Mouse (Mus musculus) kidney, adult 2 months (tissue): ENCODE results near the gene Itgb3.

Experiments used
- CTCF ChIP-seq: fragments of 200-500 bp; conservative IDR thresholded peaks from 2 replicates; pipeline ENCODE4 v1.5.1; 2011; ENCODE audit warnings: low read depth, mild to moderate bottlenecking, control low read depth, low read length, moderate library complexity, mixed read lengths; ENCODE audit not compliant: insufficient read depth, insufficient read length
- POLR2A ChIP-seq: fragments of 200-500 bp; IDR thresholded peaks from one replicate; pipeline ENCODE4 v1.6.1; 2011; ENCODE audit warnings: low read depth, low read length, control low read depth

- no peak for TF ChIP-seq CTCF
- no peak for TF ChIP-seq POLR2A
Measured at GRCm38 (mm10) chr11:104693235-104693634, 85.4 kb downstream of the Itgb3 start.
